Mouse (Mus musculus) hindlimb bud, embryonic 11.5 days (tissue): Measurements from ENCODE around the gene Mbtps1.

ENCODE experiments used
- DNase-seq: peaks from one replicate; pipeline ENCODE4 v3.0.0-alpha.2; 2012; ENCODE audit warnings: low read depth, low spot score; ENCODE audit errors: extremely low spot score

The Mbtps1 gene

DNA sequence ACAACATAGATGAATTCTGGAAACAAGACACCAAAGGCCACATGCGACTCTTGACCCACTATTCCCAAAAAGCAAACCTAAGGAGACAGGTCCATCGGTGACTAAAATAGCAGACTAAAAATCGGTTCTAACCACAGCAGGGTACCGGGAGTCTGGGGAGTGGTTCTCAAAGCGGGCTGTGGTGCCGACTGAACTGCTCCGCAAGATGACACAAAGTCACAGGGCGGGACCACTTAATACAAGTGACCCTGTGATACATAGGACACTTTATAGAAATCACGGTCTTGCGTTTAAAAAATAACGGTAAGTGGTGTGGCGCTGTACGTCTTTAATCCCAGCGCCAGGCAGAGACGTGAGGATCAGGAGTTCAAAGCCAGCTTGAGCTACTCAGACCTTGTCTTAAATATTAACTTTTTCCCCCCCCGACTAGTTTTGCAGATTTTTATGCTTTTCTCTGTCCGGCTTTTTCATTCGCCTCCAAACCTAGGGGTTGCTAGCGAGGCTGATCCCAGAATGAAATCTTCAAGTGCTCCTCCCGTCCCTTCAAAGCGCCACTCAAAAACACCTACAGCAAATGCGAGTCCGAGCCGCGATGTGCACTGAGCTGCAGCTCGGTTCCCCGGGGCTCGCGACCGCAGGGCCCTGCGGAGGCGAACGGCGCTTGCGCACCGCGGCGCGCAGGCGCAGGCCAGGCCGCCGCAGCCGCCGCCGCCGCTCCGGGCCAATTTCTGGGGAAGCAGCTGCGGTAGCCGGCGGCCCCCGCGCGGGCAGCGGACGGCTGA, 523 bp downstream of the Mbtps1 start:
- no peak for DNase-seq

DNA sequence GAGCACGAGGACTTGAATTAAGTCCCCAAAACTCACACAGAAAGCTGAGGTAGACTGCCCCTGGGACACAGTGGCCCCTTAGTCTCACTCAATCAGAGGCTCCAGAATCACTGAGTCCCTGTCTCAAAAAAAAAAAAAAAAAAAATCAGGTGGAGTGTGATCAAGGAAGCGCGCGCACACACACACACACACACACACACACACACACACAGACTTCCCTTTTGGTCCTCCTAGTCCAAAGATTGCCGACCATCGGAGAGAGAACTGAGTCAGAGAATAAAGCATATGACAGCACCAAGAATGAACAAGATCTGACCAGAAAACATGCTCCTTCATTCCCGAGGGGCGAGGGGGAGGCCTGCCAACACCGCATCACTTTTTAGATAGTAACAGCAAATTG, 1.4 kb downstream of the Mbtps1 start:
- no peak for DNase-seq

DNA sequence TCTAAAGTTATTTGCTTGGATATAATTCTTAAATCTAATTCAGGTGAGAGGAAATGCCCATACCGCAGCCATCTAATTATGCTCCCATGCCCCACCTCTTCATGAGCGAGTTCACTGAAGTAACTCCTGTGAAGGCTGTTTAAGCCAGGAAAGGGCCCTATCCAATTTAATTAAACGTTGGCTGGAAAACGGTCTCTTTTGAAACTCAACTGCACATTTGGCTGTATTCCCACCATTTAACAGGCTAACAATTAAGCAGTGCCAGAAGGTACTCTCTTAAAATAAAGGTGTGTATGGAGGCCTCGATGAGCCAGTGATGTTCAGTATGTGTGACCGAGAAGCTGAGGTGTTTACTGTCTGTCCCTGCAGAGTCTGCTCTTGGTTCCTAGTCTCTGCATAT, 2.7 kb downstream of the Mbtps1 start:
- no peak for DNase-seq

DNA sequence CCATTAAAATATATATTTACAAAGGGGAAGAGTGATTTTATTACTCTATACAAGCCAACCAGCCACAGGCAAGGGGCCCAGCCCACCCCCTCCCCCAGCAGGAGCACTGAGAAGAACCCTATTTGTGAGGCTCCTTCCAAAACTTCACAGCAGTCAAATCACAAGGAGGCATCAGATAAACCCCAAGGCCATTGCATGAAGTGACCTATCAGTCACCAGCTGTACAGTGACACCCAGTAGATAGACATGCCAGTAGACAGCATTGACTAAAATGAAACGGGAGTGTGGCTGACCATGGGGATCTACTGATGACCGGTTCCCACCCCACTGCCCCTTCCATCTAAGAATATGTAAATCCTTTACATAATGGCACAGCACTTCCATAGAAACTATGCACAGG, 5.6 kb downstream of the Mbtps1 start:
- DNase-seq = no peak

DNA sequence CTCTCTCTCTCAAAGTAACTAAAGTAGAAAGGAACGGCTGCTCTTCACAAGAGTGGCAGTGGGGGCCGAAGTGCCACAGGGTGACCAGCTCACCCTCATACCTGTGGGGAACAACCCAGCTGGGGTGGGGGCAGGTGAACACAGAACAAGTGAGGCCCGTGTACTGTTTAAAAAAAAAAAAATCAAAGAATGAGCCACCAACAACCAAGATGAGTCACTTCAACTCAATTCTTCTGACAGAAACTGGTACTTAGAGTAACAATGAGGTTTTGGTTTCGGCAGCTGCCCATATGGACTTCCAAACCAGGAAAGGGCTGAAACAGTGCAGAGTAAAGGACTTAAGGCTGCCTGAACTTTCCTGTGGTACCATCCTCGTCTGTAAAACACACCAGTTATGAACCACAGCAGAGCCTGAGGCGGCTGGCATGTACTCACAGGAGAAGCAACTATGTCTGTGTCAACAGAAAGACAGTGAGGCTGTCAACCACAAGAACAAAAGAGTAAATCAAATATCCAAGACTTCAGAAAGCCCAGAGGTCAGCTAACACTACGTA, 9.9 kb downstream of the Mbtps1 start:
- no peak for DNase-seq

DNA sequence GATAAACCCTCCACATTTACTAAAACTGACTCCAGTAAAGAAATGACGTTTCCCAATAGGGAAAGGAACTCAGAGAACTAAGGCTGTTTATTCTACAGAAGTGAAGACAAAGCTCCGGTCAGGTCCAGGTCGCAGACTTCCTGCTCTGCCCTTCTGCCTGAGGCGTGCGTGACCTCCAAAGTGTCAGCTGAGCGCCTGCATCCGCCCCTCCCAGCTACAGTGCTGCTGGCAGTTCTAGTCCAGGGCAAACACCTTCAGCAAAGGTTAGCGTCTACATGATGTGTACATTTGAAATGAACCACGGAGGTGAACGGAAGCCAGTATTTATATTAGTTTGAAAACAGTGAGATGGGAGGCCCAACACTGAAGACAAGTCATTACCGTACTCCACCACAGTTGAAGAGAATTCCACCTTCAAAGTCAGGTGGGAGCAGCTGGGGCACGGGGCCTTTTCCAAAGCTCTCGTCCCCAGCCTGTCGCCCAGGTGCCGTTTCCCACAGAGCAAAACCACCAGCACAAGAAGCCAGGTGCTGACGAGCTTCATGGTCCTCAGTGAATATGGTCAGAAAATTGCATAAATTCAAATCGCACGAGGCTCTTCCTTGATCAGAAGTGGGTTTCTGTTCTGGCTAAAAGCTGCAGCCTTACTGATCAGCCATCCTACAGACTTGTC, 11.4 kb downstream of the Mbtps1 start:
- DNase-seq = no peak

DNA sequence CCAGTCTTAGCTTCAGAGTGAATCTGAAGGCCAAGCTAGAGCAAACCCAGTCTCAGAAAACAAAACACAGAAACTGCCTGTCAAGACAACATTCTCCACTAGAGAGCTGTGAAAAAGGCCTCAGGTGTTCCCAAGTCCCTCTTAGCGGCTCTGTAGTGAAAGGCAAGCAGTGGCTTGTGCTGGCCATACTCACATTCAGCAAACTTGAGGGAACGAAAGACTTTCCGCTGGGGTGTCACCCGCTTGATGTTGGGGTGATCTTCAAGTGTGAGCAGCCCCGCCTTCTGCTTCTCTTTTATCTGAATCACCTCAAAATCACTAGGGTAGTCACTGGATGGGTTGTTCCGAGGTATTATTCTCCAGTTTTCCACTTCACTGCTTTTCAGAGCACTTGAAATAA, 12.7 kb downstream of the Mbtps1 start:
- DNase-seq = no peak

DNA sequence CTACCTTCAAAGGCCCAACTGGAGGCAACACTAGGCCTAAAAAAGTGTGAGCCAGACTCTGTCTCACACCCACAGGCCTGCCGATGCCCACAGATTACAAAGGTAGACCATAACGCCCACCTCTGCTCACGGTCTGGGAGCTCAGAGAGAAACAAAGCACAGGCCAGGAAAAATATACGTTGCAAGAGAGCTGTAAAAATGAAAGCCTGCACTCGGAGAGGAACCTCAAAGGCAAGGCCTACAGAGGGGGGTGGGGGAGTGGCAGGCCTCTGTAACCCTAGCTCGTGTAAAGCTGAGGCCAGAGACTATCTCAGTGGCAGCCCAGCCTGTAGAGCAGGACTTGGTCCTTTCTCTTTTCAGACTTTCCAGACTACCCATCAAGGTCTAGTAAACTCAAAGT, 13.4 kb downstream of the Mbtps1 start:
- no peak for DNase-seq

DNA sequence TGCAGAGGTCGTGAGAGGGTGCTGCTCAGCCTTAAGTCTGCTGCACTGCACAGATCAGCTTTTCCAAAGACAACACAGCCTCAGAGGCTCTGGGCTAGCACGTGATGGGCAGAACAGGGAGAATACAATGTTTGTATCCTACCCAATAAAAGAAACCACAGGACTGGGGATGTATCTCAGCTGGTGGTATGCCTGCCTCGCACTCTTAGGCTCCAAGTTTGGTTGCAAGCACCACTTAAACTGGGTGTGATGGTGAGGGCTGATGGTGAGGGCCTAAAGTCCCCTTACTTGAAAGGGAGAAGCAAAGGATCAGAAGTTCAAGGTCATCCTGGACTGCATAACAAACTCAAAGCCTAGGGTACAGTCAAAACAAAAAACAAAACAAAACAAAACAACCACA, 13.9 kb downstream of the Mbtps1 start:
- no peak for DNase-seq

DNA sequence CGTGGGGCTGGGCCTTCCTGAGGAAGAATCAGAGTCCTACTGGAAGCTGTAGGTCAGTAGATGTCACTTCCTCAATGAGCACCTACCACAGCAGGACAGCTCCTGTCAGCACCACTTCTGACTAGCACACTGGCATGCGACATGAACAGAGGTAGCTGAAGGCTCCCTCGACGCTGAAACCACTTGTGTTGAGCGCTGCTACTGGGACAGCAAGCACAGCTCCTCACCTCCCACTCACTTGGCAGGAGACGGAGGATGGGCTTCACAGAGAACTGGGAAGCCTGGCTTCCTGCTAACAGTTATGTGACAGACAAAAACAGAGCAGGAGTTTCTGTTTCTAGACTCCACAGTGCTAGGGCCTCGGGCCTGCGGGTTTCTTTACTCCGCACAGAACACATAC, 26.6 kb downstream of the Mbtps1 start:
- no peak for DNase-seq

DNA sequence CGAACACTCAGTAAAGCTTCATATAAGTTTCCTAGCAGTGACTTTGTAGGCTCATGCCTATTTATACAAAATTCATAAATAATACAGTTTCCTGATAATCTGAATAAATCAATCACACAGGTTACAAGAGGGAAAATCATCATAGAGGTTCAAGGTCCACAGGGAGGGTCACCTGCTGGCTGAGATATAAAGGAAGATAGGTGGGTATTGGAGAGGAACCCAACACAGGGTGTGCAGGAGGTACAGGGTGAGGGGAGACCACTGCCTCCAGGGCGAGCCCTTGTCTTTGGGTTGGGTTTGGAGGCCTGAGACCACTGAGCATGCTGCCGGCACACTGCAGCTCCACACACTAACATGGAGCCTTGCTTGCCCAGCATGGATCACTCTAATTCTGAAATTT, 27.1 kb downstream of the Mbtps1 start:
- no peak for DNase-seq

DNA sequence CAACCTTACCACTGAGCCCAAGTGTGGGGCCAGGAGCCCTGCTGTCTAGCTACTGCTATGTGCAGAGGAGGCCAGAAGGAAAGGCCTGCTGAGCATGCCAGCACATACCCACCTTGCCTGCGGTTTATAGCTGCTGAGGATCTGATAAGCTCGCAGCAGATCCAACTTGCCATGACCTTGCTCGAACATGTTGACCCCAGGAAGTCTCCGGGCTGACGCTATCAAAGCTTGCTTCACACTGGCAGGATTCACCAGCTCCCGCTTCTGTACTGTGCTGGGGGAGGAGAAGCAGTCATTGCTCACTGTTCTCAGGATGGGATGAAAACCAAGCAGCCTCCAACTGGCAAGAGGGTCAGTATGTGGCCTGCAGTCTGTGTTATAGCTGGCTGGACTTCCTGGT, 27.6 kb downstream of the Mbtps1 start:
- no peak for DNase-seq

DNA sequence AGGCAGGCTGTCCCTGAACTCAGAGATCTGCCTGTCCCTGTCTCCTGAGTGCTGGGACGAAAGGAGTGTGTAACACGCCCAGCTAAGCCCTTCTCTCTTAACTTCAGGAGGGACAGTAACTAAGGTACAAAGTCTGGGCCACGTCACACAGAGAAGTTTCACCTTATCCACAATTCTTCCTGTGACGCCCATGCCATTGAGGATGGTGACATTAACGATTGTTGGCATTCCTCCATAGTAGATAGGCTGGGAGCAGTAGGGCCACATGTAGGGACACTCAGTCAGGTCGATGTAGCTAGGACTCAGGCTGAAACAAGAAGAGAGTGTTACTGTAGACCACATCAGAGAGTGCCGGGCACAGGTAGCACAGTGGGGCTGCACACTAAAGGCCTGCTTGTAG, 29.8 kb downstream of the Mbtps1 start:
- no peak for DNase-seq

DNA sequence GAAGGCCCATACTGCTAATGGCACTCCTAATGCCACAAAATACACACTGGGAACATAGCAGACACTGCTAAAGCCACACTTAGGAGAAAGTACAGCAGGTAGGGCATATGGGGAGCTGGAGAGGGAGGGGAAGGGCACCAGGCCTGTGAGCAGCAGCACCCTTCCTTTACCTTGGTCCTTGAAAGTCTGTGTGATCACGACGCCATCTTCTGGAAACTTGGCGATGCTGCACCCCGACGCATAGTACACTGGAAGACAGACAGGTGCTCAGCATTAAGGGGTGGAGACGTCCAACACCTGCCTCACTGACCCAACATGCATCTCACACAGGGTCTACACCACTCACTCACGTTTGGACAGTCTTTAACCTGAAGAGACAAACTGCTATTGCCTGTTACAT, 38.4 kb downstream of the Mbtps1 start:
- no peak for DNase-seq

DNA sequence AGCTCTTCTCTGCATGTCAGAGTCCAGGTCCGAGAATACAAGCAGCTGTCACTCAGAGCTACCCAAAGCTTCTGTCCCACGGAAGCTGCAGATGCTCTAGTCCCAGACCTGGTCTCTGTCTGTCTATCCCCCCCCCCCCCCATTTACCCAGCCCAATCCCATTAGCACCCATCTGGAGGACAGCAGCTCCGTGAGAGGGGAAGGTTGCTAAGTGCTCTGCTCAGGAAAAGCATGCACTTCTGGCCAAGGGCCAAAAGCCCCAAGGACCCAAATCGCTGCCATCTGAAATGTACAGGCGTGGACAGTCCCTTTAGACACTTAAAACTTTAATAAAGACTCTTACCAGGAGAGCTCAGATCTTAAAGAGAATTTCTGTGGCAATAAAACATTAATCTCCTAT, 41.9 kb downstream of the Mbtps1 start:
- no peak for DNase-seq

DNA sequence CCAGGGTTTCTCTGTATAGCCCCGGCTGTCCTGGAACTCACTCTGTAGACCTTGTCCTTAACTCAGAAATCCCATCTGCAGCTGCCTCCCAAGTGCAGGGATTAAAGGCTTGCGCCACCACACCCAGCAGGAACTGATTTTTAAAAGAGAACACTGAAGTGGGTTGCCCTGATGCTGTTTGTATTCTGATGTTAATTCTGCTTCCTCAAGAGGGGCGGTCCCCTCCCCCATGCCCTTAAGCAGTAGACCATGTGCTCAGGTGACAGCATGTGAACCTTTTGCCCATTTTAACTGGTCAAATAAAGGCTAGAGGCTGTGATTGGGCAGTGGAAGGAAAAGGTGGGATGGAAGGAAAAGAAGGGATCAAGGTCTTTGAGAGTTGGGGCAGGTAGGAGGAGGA, 42.8 kb downstream of the Mbtps1 start:
- no peak for DNase-seq

DNA sequence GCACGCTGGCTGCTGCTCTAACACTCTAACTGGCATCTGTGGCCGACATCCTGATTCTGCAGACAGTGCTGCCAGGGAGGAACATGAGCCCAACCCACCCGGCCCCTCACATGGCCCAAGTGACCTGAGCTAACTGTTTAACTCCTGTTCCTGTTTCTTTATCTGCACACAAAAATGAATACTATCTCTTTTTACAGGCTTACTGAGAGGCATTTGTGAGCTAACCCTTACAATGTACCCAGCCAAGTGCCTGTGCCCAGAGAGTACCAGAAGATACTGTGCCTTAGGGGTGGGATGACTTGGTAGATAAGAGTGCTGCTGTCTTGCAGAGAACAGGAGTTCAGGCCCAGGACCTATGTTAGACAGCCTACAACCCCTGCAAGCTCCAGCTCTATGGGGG, 43.6 kb downstream of the Mbtps1 start:
- no peak for DNase-seq

DNA sequence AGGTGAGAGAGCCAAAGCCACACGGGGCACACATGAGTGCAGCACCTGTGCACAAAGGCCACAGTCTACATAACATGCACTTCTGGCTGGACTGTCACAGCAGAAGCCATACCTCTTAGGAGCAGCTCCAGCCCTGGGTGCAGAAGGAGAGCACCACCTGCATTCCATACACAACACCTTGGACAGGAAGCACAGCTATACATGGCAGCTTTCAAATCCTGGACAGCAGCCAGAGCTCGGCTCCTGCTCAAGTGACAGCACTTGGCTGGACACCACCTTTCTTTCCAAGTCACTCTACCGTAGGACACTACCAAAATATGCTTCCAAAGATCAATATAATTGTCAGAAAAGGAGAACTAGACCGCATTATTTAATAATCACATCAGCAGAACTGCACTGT, 45.1 kb downstream of the Mbtps1 start:
- no peak for DNase-seq

DNA sequence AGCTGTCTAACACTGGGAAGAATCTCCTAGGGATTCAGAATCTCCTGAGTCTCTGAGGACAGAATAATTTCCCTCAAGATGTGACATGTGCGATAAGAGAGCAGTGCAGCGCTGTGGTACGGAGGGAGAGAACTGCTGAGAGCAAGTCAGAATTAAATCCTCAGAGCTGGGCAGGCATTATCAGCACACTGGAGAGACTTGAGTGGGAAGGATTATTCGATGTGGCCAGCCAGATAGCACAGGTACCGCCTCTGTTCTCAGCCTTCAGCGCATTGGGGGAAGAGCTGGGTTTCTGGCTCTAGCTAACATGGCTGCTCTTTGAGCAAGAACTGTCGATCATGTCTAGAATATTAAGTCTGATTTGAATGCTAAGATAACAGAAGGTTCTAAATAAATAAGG, 46.8 kb downstream of the Mbtps1 start:
- DNase-seq = no peak

DNA sequence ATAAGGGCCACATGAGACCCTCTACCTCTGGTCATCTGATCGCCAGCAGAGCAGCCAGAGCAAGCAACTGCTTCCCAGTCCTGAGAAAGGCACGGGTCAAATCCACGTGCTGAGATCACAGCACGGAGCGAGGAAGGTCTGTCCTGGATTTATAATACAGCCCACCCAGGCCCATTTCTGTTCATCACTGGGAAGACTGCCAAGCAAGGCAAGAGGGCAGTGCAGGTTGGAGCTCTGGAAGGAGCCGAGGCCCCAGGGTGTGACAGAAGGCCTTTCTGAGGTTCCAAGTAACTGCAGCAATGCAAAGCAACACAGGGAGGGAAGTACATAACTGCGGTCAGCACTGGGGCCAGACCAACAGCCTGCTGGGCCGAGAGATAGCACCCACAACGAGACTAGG, 48.1 kb downstream of the Mbtps1 start:
- no peak for DNase-seq

DNA sequence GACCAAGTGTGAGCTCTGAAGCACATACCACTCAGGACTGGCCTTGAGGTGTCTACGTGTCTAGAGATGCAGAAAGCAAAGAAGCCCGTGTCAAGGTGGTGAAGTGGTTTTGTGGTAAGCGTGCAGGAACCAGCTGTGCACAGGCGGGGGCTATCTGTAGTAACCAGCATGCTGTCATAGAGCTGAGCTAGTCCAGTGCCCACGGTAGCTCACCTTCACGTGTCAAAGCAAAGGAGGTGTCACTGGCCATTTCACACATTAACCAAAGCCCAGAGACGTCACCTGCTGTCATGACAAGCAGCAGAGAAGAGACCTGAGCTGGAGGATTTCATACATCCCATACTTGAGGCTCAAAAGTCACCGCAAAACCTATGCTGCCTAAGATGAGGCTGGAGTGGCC, 52.4 kb downstream of the Mbtps1 start:
- DNase-seq = no peak

DNA sequence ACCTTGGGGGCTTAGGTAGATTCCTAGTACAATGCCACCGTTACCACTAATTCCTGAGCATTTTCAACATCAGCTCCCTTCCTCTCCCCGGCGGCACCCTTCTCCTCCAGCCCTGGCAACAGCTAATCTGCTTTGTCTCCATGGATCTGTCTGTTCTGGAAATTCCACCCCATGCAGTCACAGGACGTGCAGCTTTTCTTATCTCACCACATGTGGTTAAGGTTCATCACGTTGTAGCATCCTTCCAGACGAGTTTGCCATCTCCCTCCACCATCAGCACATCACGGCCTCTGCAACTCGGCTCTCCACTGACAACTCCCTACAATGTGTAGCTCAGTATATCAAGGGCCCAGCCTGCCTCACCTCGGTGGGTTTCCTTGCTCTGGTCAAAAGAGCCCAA, 53.0 kb downstream of the Mbtps1 start:
- DNase-seq = no peak
